Mouse (Mus musculus): Measurements from ENCODE around the gene Ugt1a10. TPM values are rescaled to one million over a fixed set of nuclear protein-coding genes. Genes with fewer than 3 reads are reported as not detected.
"Not testable (repeated sequence)": the region's sequence is repeated elsewhere in the genome, so short reads cannot be mapped to it uniquely, and the experiment has no call there.

Ugt1a10 gene
- polyA plus RNA-seq, 1 experiment from 2014 or later = not detected

- H3K9ac ChIP-seq; H3K27ac ChIP-seq; H3K36me3 ChIP-seq; H3K4me1 ChIP-seq (replicated peaks); H3K4me2 ChIP-seq; ATAC-seq (ENCODE audit: low read depth); H3K9me3 ChIP-seq (replicated peaks); H3K27me3 ChIP-seq; DNase-seq; H3K4me3 ChIP-seq (replicated peaks): not testable (repeated sequence)
- 55% methylated on average over 2 of the region's 2 CpGs for WGBS (ENCODE audit: insufficient replicate concordance)
These were observed 90.1 kb downstream of the Ugt1a10 start for GRCm38 (mm10) chr1:88145278-88145677.

GRCm38 (mm10) chr1:88150133-88150532 lies 94.9 kb downstream of the Ugt1a10 start:
- DNase-seq = not testable (repeated sequence)

GRCm38 (mm10) chr1:88158430-88158829 lies 103.2 kb downstream of the Ugt1a10 start:
- Histone ChIP-seq H3K27me3 (no peaks in the 10 kb centered on the region), H3K4me1 (replicated peaks) (no peaks in the 10 kb centered on the region), H3K36me3 (no peaks in the 10 kb centered on the region), H3K27ac (no peak overlapping the region), H3K9ac (no peak overlapping the region), H3K4me3 (replicated peaks) (no peak overlapping the region), H3K4me2 (no peak overlapping the region), H3K9me3 (replicated peaks) (no peaks in the 10 kb centered on the region)
- WGBS (ENCODE audit: insufficient replicate concordance) = 37% methylated on average over 2 of the region's 2 CpGs
- DNase-seq = no peak
- no peak for ATAC-seq (ENCODE audit: low read depth)

More at GRCm38 (mm10) chr1:88150133-88150532, 94.9 kb downstream of the Ugt1a10 start:
- WGBS (ENCODE audit: insufficient replicate concordance) = 68% methylated on average over 2 of the region's 2 CpGs
- H3K9ac ChIP-seq; H3K27ac ChIP-seq; H3K4me1 ChIP-seq (replicated peaks); H3K36me3 ChIP-seq; ATAC-seq (ENCODE audit: low read depth); H3K27me3 ChIP-seq; H3K9me3 ChIP-seq (replicated peaks); H3K4me3 ChIP-seq (replicated peaks); H3K4me2 ChIP-seq: not testable (repeated sequence)

GRCm38 (mm10) chr1:88165711-88166110 lies 110.5 kb downstream of the Ugt1a10 start, which contains the start of gene Ugt1a5:
TSS of gene Ugt1a5 (plus strand) at chr1:88166012.
- Histone ChIP-seq H3K4me2 (no peak within 1 kb of the TSS), H3K27ac (no peak within 1 kb of the TSS), H3K27me3 (no peaks in the 10 kb centered on the region), H3K4me1 (replicated peaks) (no peaks in the 10 kb centered on the region), H3K9me3 (replicated peaks) (no peaks in the 10 kb centered on the region), H3K36me3 (no peaks in the 10 kb centered on the region), H3K4me3 (replicated peaks) (no peak within 1 kb of the TSS), H3K9ac (no peak within 1 kb of the TSS)
- DNase-seq = no peak
- no peak for ATAC-seq (ENCODE audit: low read depth)
- 63% methylated on average over 5 of the region's 5 CpGs for WGBS (ENCODE audit: insufficient replicate concordance)

GRCm38 (mm10) chr1:88172190-88172589 lies 117.0 kb downstream of the Ugt1a10 start:
- H3K4me3 ChIP-seq (replicated peaks); H3K4me1 ChIP-seq (replicated peaks); H3K27ac ChIP-seq; H3K36me3 ChIP-seq; H3K4me2 ChIP-seq; H3K9ac ChIP-seq; DNase-seq; ATAC-seq (ENCODE audit: low read depth); H3K27me3 ChIP-seq: not testable (repeated sequence)
- H3K9me3 ChIP-seq (replicated peaks) = peaks cover 10% of the 10 kb centered on the region
- WGBS (ENCODE audit: insufficient replicate concordance) = 58% methylated on average over 6 of the region's 7 CpGs

- Histone ChIP-seq H3K27ac (no peak overlapping the region), H3K27me3 (no peaks in the 10 kb centered on the region), H3K4me3 (replicated peaks) (no peak overlapping the region), H3K36me3 (no peaks in the 10 kb centered on the region), H3K9ac (no peak overlapping the region), H3K4me2 (no peak overlapping the region), H3K9me3 (replicated peaks) (peaks cover 16% of the 10 kb centered on the region), H3K4me1 (replicated peaks) (no peaks in the 10 kb centered on the region)
- 72% methylated on average over 1 of the region's 1 CpGs for WGBS (ENCODE audit: insufficient replicate concordance)
- DNase-seq (no peak), ATAC-seq (ENCODE audit: low read depth) (no peak)
These were observed 124.5 kb downstream of the Ugt1a10 start for GRCm38 (mm10) chr1:88179657-88180056.

GRCm38 (mm10) chr1:88186325-88186935 lies 131.2 kb downstream of the Ugt1a10 start:
- WGBS (ENCODE audit: insufficient replicate concordance) = 63% methylated on average over 5 of the region's 5 CpGs
- no peak overlapping the region for H3K4me2 ChIP-seq
- H3K9ac ChIP-seq = no peak overlapping the region
- ATAC-seq (ENCODE audit: low read depth) (no peak), DNase-seq (no peak)
- no peak overlapping the region for H3K27ac ChIP-seq
- H3K4me3 ChIP-seq (replicated peaks) = no peak overlapping the region
- H3K27me3 ChIP-seq = no peaks in the 10 kb centered on the region
- H3K4me1 ChIP-seq (replicated peaks) = no peaks in the 10 kb centered on the region
- H3K36me3 ChIP-seq = no peaks in the 10 kb centered on the region
- no peaks in the 10 kb centered on the region for H3K9me3 ChIP-seq (replicated peaks)

GRCm38 (mm10) chr1:88192136-88192535 lies 136.9 kb downstream of the Ugt1a10 start:
- DNase-seq (no peak), ATAC-seq (ENCODE audit: low read depth) (no peak)
- whole genome bisulfite sequencing (ENCODE audit: insufficient replicate concordance) = 63% methylated on average over 3 of the region's 3 CpGs
- no peaks in the 10 kb centered on the region for H3K27me3 ChIP-seq
- H3K27ac ChIP-seq = no peak overlapping the region
- H3K4me3 ChIP-seq (replicated peaks) = no peak overlapping the region
- H3K36me3 ChIP-seq = no peaks in the 10 kb centered on the region
- no peaks in the 10 kb centered on the region for H3K9me3 ChIP-seq (replicated peaks)
- no peak overlapping the region for H3K9ac ChIP-seq
- H3K4me2 ChIP-seq = no peak overlapping the region
- no peaks in the 10 kb centered on the region for H3K4me1 ChIP-seq (replicated peaks)

- no peak overlapping the region for H3K4me3 ChIP-seq (replicated peaks)
- WGBS (ENCODE audit: insufficient replicate concordance) = 58% methylated on average over 1 of the region's 1 CpGs
- H3K9me3 ChIP-seq (replicated peaks) = no peaks in the 10 kb centered on the region
- peaks cover 9% of the 10 kb centered on the region; the same call in 1 of the 2 replicates for H3K27me3 ChIP-seq
- DNase-seq = no peak
- no peak overlapping the region for H3K4me2 ChIP-seq
- ATAC-seq (ENCODE audit: low read depth) = no peak
- no peaks in the 10 kb centered on the region for H3K4me1 ChIP-seq (replicated peaks)
- H3K36me3 ChIP-seq = no peaks in the 10 kb centered on the region
- no peak overlapping the region for H3K27ac ChIP-seq
- no peak overlapping the region for H3K9ac ChIP-seq
These were observed 140.5 kb downstream of the Ugt1a10 start for GRCm38 (mm10) chr1:88195687-88196086.

- peaks cover 9% of the 10 kb centered on the region; the same call in 1 of the 2 replicates for H3K27me3 ChIP-seq
- no peak overlapping the region for H3K27ac ChIP-seq
- no peaks in the 10 kb centered on the region for H3K4me1 ChIP-seq (replicated peaks)
- DNase-seq (no peak), ATAC-seq (ENCODE audit: low read depth) (no peak)
- no peak overlapping the region for H3K4me2 ChIP-seq
- WGBS (ENCODE audit: insufficient replicate concordance) = 45% methylated on average over 3 of the region's 3 CpGs
- H3K36me3 ChIP-seq = no peaks in the 10 kb centered on the region
- no peak overlapping the region for H3K9ac ChIP-seq
- no peak overlapping the region for H3K4me3 ChIP-seq (replicated peaks)
- no peaks in the 10 kb centered on the region for H3K9me3 ChIP-seq (replicated peaks)
These were observed 142.3 kb downstream of the Ugt1a10 start for GRCm38 (mm10) chr1:88197443-88197842.

GRCm38 (mm10) chr1:88199996-88200395 lies 144.8 kb downstream of the Ugt1a10 start:
- Histone ChIP-seq H3K4me2 (no peak overlapping the region), H3K36me3 (0 out of 2 replicates have a peak, but pooled peaks cover 3% of the 10 kb centered on the region), H3K4me1 (replicated peaks) (peaks cover 9% of the 10 kb centered on the region), H3K9ac (no peak overlapping the region), H3K27ac (no peak overlapping the region), H3K4me3 (replicated peaks) (no peak overlapping the region), H3K9me3 (replicated peaks) (no peaks in the 10 kb centered on the region), H3K27me3 (peaks cover 12% of the 10 kb centered on the region; the same call in 1 of the 2 replicates)
- WGBS (ENCODE audit: insufficient replicate concordance) = 57% methylated on average over 2 of the region's 2 CpGs
- ATAC-seq (ENCODE audit: low read depth) = no peak
- no peak for DNase-seq

- Histone ChIP-seq H3K27ac (no peak within 1 kb of the TSS), H3K4me2 (no peak within 1 kb of the TSS), H3K9me3 (replicated peaks) (no peaks in the 10 kb centered on the region), H3K27me3 (peaks cover 12% of the 10 kb centered on the region; the same call in 1 of the 2 replicates), H3K4me3 (replicated peaks) (no peak within 1 kb of the TSS), H3K36me3 (0 out of 2 replicates have a peak, but pooled peaks cover 3% of the 10 kb centered on the region), H3K9ac (no peak within 1 kb of the TSS), H3K4me1 (replicated peaks) (peaks cover 14% of the 10 kb centered on the region)
- WGBS (ENCODE audit: insufficient replicate concordance) = 59% methylated on average over 7 of the region's 7 CpGs
- DNase-seq = no peak
- ATAC-seq (ENCODE audit: low read depth) = no peak
These were observed 145.3 kb downstream of the Ugt1a10 start, which contains the start of gene Ugt1a2 for GRCm38 (mm10) chr1:88200456-88200855. TSS of gene Ugt1a2 (plus strand) at chr1:88200601.
